Mouse (Mus musculus) kidney, postnatal 0 days (tissue): Measurements from ENCODE around the gene Vgll4. TPM values are rescaled to one million over a fixed set of nuclear protein-coding genes. Genes with fewer than 3 reads are reported as not detected.

Experiments
- ATAC-seq: fragments of 200-750 bp; cut with Nextera tagmentation; replicated peaks from 2 replicates; pipeline ENCODE4 v1.8.0; 2017; ENCODE audit warnings: low read depth, moderate number of reproducible peaks, moderate TSS enrichment, moderate library complexity; ENCODE audit not compliant: low FRiP score
- DNase-seq: peaks from one replicate; pipeline ENCODE4 v3.0.0-alpha.2; 2016; ENCODE audit warnings: low spot score
- H3K27ac ChIP-seq: fragments of 300-500 bp; sonication (generic); 2 replicates; pipeline ENCODE4 v1.5.1; 2014; ENCODE audit warnings: mild to moderate bottlenecking
- H3K27me3 ChIP-seq: fragments of 300-500 bp; sonication (generic); 2 replicates; pipeline ENCODE4 v1.6.1; 2014; ENCODE audit warnings: low read length, mixed read lengths; ENCODE audit not compliant: insufficient read depth
- H3K36me3 ChIP-seq: fragments of 300-500 bp; sonication (generic); 2 replicates; pipeline ENCODE4 v1.6.1; 2014; ENCODE audit warnings: low read length, mixed read lengths; ENCODE audit not compliant: insufficient read depth
- H3K4me1 ChIP-seq: fragments of 300-500 bp; sonication (generic); replicated peaks from 2 replicates; pipeline ENCODE4 v1.6.1; 2014; ENCODE audit warnings: antibody characterized with exemption, low read length, mixed read lengths; ENCODE audit not compliant: insufficient read depth
- H3K4me2 ChIP-seq: fragments of 300-500 bp; sonication (generic); 2 replicates; pipeline ENCODE4 v1.6.1; 2014; ENCODE audit warnings: mild to moderate bottlenecking, low read length, moderate library complexity, mixed read lengths
- H3K4me3 ChIP-seq: fragments of 300-500 bp; sonication (generic); replicated peaks from 2 replicates; pipeline ENCODE4 v1.5.1; 2014; ENCODE audit warnings: low read depth, low read length
- H3K9ac ChIP-seq: fragments of 300-500 bp; sonication (generic); 2 replicates; pipeline ENCODE4 v1.6.1; 2014; ENCODE audit warnings: low read depth, low read length
- H3K9me3 ChIP-seq: fragments of 300-500 bp; sonication (generic); replicated peaks from 2 replicates; pipeline ENCODE4 v1.6.1; 2016; ENCODE audit warnings: low read length, inconsistent platforms, mixed read lengths
- CTCF ChIP-seq: IDR thresholded peaks from 2 replicates; pipeline ENCODE4 v1.5.1; 2016; ENCODE audit warnings: antibody characterized with exemption, low read depth, mild to moderate bottlenecking, moderate library complexity
- WGBS: fragments of 180-500 bp; shearing (Covaris S2); extraction: QIAGEN DNeasy Blood & Tissue Kit; methylation state at CpG from one replicate; pipeline ENCODE4 v1.1.7; 2014; 5-methylcytosine and 5-hydroxymethylcytosine counted together
- polyA plus RNA-seq: library from polyadenylated mRNA; unstranded; fragments of >200 nt; fragmentation: Nextera tagmentation; extraction: Ambion mirVana; gene quantifications from 2 replicates; pipeline ENCODE4 v1.2.1, GENCODE M21; 2015

Vgll4 gene
- 97.2 and 99.7 TPM in 2 replicates for polyA plus RNA-seq

DNA sequence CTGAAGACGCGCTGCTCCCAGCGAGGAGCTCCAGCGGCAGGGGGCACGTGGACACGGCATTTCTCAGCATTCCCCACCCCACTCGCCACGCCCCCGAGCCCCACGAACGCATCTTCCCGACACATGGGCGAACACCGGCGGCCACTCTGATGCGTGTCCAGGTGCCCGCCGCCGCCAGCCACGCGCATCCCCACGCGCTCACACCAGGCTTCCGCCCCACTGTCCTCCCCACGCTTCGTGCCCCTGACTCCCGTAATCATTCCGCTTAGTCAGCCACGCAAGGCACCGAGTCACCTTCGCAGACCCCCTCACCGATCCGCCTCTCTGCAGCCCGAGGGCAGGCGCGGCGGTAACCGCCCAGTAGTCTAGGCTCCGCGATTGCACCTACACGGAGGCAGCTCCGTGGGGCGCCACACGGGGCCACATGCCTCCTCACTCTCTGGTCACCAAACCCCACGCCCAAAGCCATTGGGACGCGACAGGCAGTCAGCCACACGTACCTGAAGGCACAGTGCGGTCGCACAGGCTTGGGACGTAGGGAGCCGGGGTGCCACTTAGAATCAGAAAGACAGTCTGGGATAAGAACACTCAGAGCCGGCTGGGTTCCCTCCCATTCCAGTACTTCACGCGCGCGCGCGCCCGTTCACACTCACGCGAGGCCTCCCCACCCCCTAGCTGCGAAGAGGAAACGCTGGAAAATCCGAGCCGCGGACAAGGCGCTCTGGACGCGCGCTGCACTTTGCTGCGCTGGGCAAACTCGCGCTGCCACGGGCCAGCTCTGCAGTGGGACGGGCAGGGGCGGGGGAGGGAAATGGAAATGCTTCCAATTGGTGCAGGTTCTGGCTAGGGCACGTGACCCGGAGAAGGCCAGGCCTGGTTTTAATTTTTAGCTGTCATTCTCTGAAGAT is at the start of gene Vgll4:
Gene Vgll4, minus strand, starts transcription at position 782 of the 908 bp plus-strand sequence.
- ATAC-seq, result peak; percentile 57
- Histone ChIP-seq H3K9ac (peak within 1 kb of the TSS; percentile 72), H3K36me3 (no peaks in the 10 kb centered on the region), H3K27ac (peak within 1 kb of the TSS; percentile 90), H3K27me3 (no peaks in the 10 kb centered on the region), H3K4me2 (peak within 1 kb of the TSS; percentile 80), H3K4me1 (peaks cover 12% of the 10 kb centered on the region), H3K4me3 (peak within 1 kb of the TSS; percentile 66), H3K9me3 (no peaks in the 10 kb centered on the region)
- DNase-seq, result peak; percentile 62
- WGBS, result under 1% methylated on average over 79 of the region's 79 CpGs
- peak; percentile 21 for TF ChIP-seq CTCF

DNA sequence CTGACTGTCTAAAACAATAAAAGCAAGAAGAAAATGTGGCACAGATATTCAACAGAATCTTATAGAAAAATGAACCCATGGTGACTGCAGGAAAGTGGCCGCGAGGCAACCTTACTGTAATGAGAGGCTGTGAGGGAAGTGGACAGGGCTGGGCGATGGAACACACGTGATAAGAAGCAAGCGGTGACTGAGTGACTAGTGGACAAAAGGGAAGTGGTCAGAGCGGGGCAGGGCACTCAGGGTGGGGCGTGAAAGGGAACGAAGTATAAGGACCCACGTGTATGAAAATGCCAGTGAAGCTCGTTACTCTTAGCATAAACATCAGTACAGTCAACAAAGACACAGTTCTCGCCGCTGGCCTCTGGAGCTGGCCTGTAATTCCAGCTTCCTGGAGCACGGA is 45.7 kb upstream of the Vgll4 start:
- Histone ChIP-seq H3K27ac (no peak overlapping the region), H3K4me2 (no peak overlapping the region), H3K27me3 (no peaks in the 10 kb centered on the region), H3K36me3 (peaks cover 39% of the 10 kb centered on the region), H3K9me3 (no peaks in the 10 kb centered on the region), H3K4me1 (no peaks in the 10 kb centered on the region), H3K4me3 (no peak overlapping the region), H3K9ac (no peak overlapping the region)
- DNase-seq (no peak), ATAC-seq (no peak)
- 91% methylated on average over 13 of the region's 13 CpGs for WGBS
- no peak for TF ChIP-seq CTCF

DNA sequence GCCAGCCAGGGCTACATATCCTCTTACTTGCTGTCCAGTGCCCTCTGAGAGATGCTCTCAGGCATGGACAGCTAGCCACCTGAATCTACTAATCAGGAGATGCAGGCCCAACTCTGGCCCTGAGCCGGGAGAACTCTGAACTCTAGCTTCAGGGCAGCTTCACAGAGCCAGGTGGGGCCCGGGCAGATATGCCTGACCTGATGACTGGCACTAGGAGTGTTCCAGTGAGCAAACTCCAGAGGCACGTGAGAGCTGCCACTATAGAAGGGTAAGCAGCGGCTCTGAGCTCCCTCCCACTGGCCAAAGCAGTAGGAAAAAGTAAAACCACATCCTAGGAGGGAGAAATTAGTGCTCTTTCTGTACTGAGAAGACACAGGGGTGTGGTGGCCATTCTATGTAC is 43.8 kb upstream of the Vgll4 start:
- Histone ChIP-seq H3K27ac (no peak overlapping the region), H3K4me2 (no peak overlapping the region), H3K9me3 (no peaks in the 10 kb centered on the region), H3K36me3 (peaks cover 32% of the 10 kb centered on the region), H3K4me1 (no peaks in the 10 kb centered on the region), H3K4me3 (no peak overlapping the region), H3K27me3 (no peaks in the 10 kb centered on the region), H3K9ac (no peak overlapping the region)
- no peak for TF ChIP-seq CTCF
- DNase-seq (no peak), ATAC-seq (no peak)
- WGBS, result 82% methylated on average over 4 of the region's 4 CpGs

- 86% methylated on average over 8 of the region's 8 CpGs for WGBS
- H3K27ac ChIP-seq, result no peak overlapping the region
- DNase-seq, result no peak
- H3K4me1 ChIP-seq, result no peaks in the 10 kb centered on the region
- TF ChIP-seq CTCF, result no peak
- no peak overlapping the region for H3K4me3 ChIP-seq
- ATAC-seq, result no peak
- no peaks in the 10 kb centered on the region for H3K9me3 ChIP-seq
- H3K4me2 ChIP-seq, result no peak overlapping the region
- no peak overlapping the region for H3K9ac ChIP-seq
- peaks cover 28% of the 10 kb centered on the region for H3K36me3 ChIP-seq
- H3K27me3 ChIP-seq, result no peaks in the 10 kb centered on the region
Measured at GRCm38 (mm10) chr6:115011792-115012191, 42.0 kb upstream of the Vgll4 start.

DNA sequence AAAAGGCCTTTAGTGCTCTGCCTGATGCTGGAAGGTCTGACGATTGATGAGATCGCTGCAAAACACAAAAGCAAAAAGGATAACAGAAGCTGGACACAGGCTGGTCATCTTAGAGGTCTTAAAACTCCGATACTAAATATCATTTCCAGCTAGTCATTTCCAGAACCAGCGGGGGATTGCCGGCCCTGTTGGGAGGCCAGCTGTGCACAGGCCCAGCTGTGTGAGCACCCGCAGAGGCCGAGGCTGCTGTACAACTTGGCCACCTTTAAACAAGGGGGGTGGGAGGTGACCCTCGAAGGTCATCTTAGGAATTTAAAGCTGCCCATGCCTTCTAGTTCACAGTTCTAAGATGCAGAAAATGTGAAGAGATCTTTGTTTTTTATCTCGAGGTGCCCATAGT is 41.0 kb upstream of the Vgll4 start:
- no peak for ATAC-seq
- TF ChIP-seq CTCF, result no peak

GRCm38 (mm10) chr6:115010304-115010703 is 40.5 kb upstream of the Vgll4 start:
- no peak overlapping the region for H3K9ac ChIP-seq
- no peak overlapping the region for H3K4me2 ChIP-seq
- no peak overlapping the region for H3K27ac ChIP-seq
- WGBS, result 60% methylated on average over 9 of the region's 9 CpGs
- ATAC-seq, result no peak
- H3K4me1 ChIP-seq, result no peaks in the 10 kb centered on the region
- TF ChIP-seq CTCF, result no peak
- H3K4me3 ChIP-seq, result no peak overlapping the region
- no peaks in the 10 kb centered on the region for H3K27me3 ChIP-seq
- peaks cover 22% of the 10 kb centered on the region; the same call in 1 of the 2 replicates for H3K36me3 ChIP-seq
- DNase-seq, result no peak
- H3K9me3 ChIP-seq, result no peaks in the 10 kb centered on the region

More for the DNA sequence above, 41.0 kb upstream of the Vgll4 start:
- 71% methylated on average over 9 of the region's 9 CpGs for WGBS
- H3K9me3 ChIP-seq, result no peaks in the 10 kb centered on the region
- H3K27me3 ChIP-seq, result no peaks in the 10 kb centered on the region
- H3K27ac ChIP-seq, result no peak overlapping the region
- H3K36me3 ChIP-seq, result peaks cover 27% of the 10 kb centered on the region
- H3K4me1 ChIP-seq, result no peaks in the 10 kb centered on the region
- H3K4me2 ChIP-seq, result no peak overlapping the region
- DNase-seq, result no peak
- H3K4me3 ChIP-seq, result no peak overlapping the region
- H3K9ac ChIP-seq, result no peak overlapping the region
